In genomic region chr12:101789250-101789649, GRCm38 (mm10) we compare ENCODE assay signal across 17 mouse cellular contexts. TPM values are rescaled to one million over a fixed set of nuclear protein-coding genes. Genes with fewer than 3 reads are reported as not detected.
"Had no signal": no experiment of that assay in that cellular context is flagged by ENCODE, and none has a peak within 500 bp of the region (broad histone marks: within the 10 kb centered on the region; RNA-seq: fewer than 3 reads in every experiment).

No protein-coding gene starts in this region.

- H3K36me3 ChIP-seq: midbrain, embryonic 10.5 days; midbrain, embryonic 12.5 days; neural tube, embryonic 13.5 days; stomach, embryonic 15.5 days had no signal

- DNase-seq: lung, adult 18-20 months; lung, embryonic 14.5 days; lung, postnatal 4 days; midbrain, embryonic 14.5 days; right cerebral cortex, postnatal 14 days; thymus, adult 2 months; thymus, postnatal 25 days; thymus, postnatal 4 days had no signal

- H3K9ac ChIP-seq: lung, embryonic 14.5 days; midbrain, embryonic 12.5 days; neural tube, embryonic 13.5 days; stomach, embryonic 15.5 days had no signal

- H3K4me1 ChIP-seq: midbrain, embryonic 10.5 days; midbrain, embryonic 12.5 days; neural tube, embryonic 13.5 days; stomach, embryonic 15.5 days had no signal

- ATAC-seq: midbrain, embryonic 16.5 days had no signal

- H3K9me3 ChIP-seq: midbrain, embryonic 10.5 days; midbrain, embryonic 12.5 days; neural tube, embryonic 13.5 days; stomach, embryonic 15.5 days had no signal

- H3K27ac ChIP-seq: midbrain, embryonic 10.5 days; midbrain, embryonic 12.5 days; neural tube, embryonic 13.5 days; stomach, embryonic 15.5 days; stomach, postnatal 0 days had no signal

- H3K4me2 ChIP-seq: lung, embryonic 14.5 days; midbrain, embryonic 12.5 days; neural tube, embryonic 13.5 days; stomach, embryonic 15.5 days had no signal

- H3K27me3 ChIP-seq: midbrain, embryonic 12.5 days; neural tube, embryonic 13.5 days; stomach, embryonic 15.5 days had no signal

- H3K4me3 ChIP-seq: midbrain, embryonic 10.5 days; midbrain, embryonic 12.5 days; myocyte; neural tube, embryonic 13.5 days; stomach, embryonic 15.5 days had no signal

RNA-seq across cellular contexts. Expression of gene Fbln5, which starts 29.6 kb away (rescaled TPM):
- total RNA-seq: megakaryocyte-erythroid progenitor cell, adult 5-6 weeks; neutrophil, adult 5-6 weeks had no signal
